In genomic region chr13:58593129-58593528, GRCm38 (mm10) we compare ENCODE assay signal across 9 mouse cellular contexts. TPM values are rescaled to one million over a fixed set of nuclear protein-coding genes. Genes with fewer than 3 reads are reported as not detected.
DNase-seq lines count a peak whose midpoint lies in the region; ATAC-seq and TF ChIP-seq lines count a peak whose summit lies in the region.
"Had no signal": no experiment of that assay in that cellular context is flagged by ENCODE, and none has a peak within 500 bp of the region (broad histone marks: within the 10 kb centered on the region; RNA-seq: fewer than 3 reads in every experiment).

No protein-coding gene starts in this region.

- DNase-seq in NIH3T3 (ENCODE audit: low read depth), result peak; percentile 73
- peak; percentile 17 to 19 for DNase-seq in cerebellum, postnatal 36 days
- DNase-seq in heart, adult 9 months (ENCODE audit: low spot score in 2 of 2), result peak; percentile 41 to 60
- peak; percentile 21 to 25 for DNase-seq in left cerebral cortex, adult 2 months (ENCODE audit: extremely low spot score in 1 of 2, low spot score in 2 of 2)
- peak; percentile 70 for DNase-seq in ovary, postnatal 14 days (ENCODE audit: low spot score)
- peak; percentile 60 to 69 for DNase-seq in urinary bladder, postnatal 4 days (ENCODE audit: low spot score in 2 of 2)

- ATAC-seq in intestine, embryonic 15.5 days, result peak; percentile 41; the same call in 1 of the 2 replicates
- ATAC-seq in intestine, embryonic 16.5 days, result no peak

- H3K27ac ChIP-seq in intestine, embryonic 15.5 days, result no peak overlapping the region
- no peak overlapping the region for H3K27ac ChIP-seq in intestine, embryonic 16.5 days (ENCODE audit: low read length)
- no peak overlapping the region for H3K27ac ChIP-seq in left cerebral cortex, adult 2 months
- H3K27ac ChIP-seq: limb, embryonic 15.5 days had no signal

- intact Hi-C loops in left cerebral cortex, adult 2 months (cut with DNase I), result loop anchor here (1.0 kb wide), 1 partner anchor 305 kb away; no protein-coding TSS in a partner anchor

- H3K4me1 ChIP-seq in intestine, embryonic 15.5 days (replicated peaks), result no peaks in the 10 kb centered on the region
- no peaks in the 10 kb centered on the region for H3K4me1 ChIP-seq in intestine, embryonic 16.5 days (ENCODE audit: control insufficient read depth, insufficient read depth, low read length)

- H3K9ac ChIP-seq in intestine, embryonic 15.5 days, result no peak overlapping the region
- H3K9ac ChIP-seq in intestine, embryonic 16.5 days (ENCODE audit: low read depth, low read length), result no peak overlapping the region
- H3K9ac ChIP-seq: limb, embryonic 15.5 days had no signal

- peak; percentile 66 for TF ChIP-seq CTCF in left cerebral cortex, adult 2 months (IDR thresholded peaks at IDR 0.05)

- H3K4me2 ChIP-seq in intestine, embryonic 15.5 days (replicated peaks), result no peak overlapping the region
- no peak overlapping the region for H3K4me2 ChIP-seq in intestine, embryonic 16.5 days (ENCODE audit: low read depth, low read length)
- H3K4me2 ChIP-seq: limb, embryonic 15.5 days had no signal

- H3K9me3 ChIP-seq in intestine, embryonic 15.5 days, result no peaks in the 10 kb centered on the region
- H3K9me3 ChIP-seq in intestine, embryonic 16.5 days (ENCODE audit: control insufficient read depth, low read length), result no peaks in the 10 kb centered on the region
- H3K9me3 ChIP-seq: limb, embryonic 15.5 days had no signal

- no peaks in the 10 kb centered on the region for H3K27me3 ChIP-seq in intestine, embryonic 15.5 days (replicated peaks)
- H3K27me3 ChIP-seq in intestine, embryonic 16.5 days (replicated peaks; ENCODE audit: control insufficient read depth, insufficient read depth, low read length), result no peaks in the 10 kb centered on the region

- 29% methylated on average over 7 of the region's 7 CpGs for WGBS in intestine, embryonic 15.5 days
- WGBS in intestine, embryonic 16.5 days, result 34% methylated on average over 7 of the region's 7 CpGs

- H3K36me3 ChIP-seq in intestine, embryonic 15.5 days, result no peaks in the 10 kb centered on the region
- H3K36me3 ChIP-seq in intestine, embryonic 16.5 days (ENCODE audit: control insufficient read depth, insufficient read depth, low read length), result no peaks in the 10 kb centered on the region
- H3K36me3 ChIP-seq: limb, embryonic 15.5 days had no signal

- no peak overlapping the region for H3K4me3 ChIP-seq in intestine, embryonic 15.5 days (replicated peaks)
- no peak overlapping the region for H3K4me3 ChIP-seq in intestine, embryonic 16.5 days (ENCODE audit: low read length)
- no peak overlapping the region for H3K4me3 ChIP-seq in left cerebral cortex, adult 2 months
- H3K4me3 ChIP-seq: limb, embryonic 15.5 days had no signal

RNA-seq across cellular contexts. Expression of gene Slc28a3, which starts 17.5 kb away (rescaled TPM):
- polyA plus RNA-seq in intestine, embryonic 15.5 days (2015; fragmentation: Nextera tagmentation; extraction: Ambion mirVana), result 0.65 and 0.91 TPM in 2 replicates
- 0.32 and 0.43 TPM in 2 replicates for polyA plus RNA-seq in intestine, embryonic 16.5 days (2015; fragmentation: Nextera tagmentation; extraction: Ambion mirVana)
- under 1 TPM in 1 of 2 experiments, not detected in 1; 0.26 TPM for total RNA-seq in left cerebral cortex, adult 2 months (2021)

Comparison
In these comparisons a context has a peak if more than half of its experiments do, and no peak if none do; other contexts are left out.
1. DNase-seq: peak in every context shown above with its lines; median percentile 73 in NIH3T3; 70 in ovary, postnatal 14 days; 64 in urinary bladder, postnatal 4 days; 50 in heart, adult 9 months; 23 in left cerebral cortex, adult 2 months; 18 in cerebellum, postnatal 36 days.